Mouse (Mus musculus) frontal cortex, postnatal 25 days (tissue): Measurements from ENCODE around the gene Slc16a1.

Experiments
- DNase-seq, 2 experiments: peaks; one replicate each; pipeline ENCODE4 v3.0.0; 2022; ENCODE audit warnings: low spot score in 2 of 2

Slc16a1 gene

GRCm38 (mm10) chr3:104638403-104638779, at the start of gene Slc16a1:
Slc16a1 (plus strand) TSS chr3:104638668.
- DNase-seq, result peak; percentile 75 to 83

GRCm38 (mm10) chr3:104596451-104597134, 41.9 kb upstream of the Slc16a1 start:
- DNase-seq, result no peak

GRCm38 (mm10) chr3:104597135-104597764, 41.2 kb upstream of the Slc16a1 start:
- DNase-seq, result peak; percentile 65 to 73

- DNase-seq, result no peak
Observed at GRCm38 (mm10) chr3:104599296-104600150, 38.9 kb upstream of the Slc16a1 start.

- DNase-seq, result no peak
Observed at GRCm38 (mm10) chr3:104600691-104601090, 37.8 kb upstream of the Slc16a1 start.

- DNase-seq, result no peak
Observed at GRCm38 (mm10) chr3:104601680-104602079, 36.8 kb upstream of the Slc16a1 start.

- no peak for DNase-seq
Observed at GRCm38 (mm10) chr3:104609690-104610380, 28.6 kb upstream of the Slc16a1 start.

GRCm38 (mm10) chr3:104610453-104611230, 27.8 kb upstream of the Slc16a1 start:
- DNase-seq, result no peak

GRCm38 (mm10) chr3:104611951-104612350, 26.5 kb upstream of the Slc16a1 start:
- no peak for DNase-seq

- DNase-seq, result no peak
Observed at GRCm38 (mm10) chr3:104613102-104613501, 25.4 kb upstream of the Slc16a1 start.

GRCm38 (mm10) chr3:104614081-104614480, 24.4 kb upstream of the Slc16a1 start:
- no peak for DNase-seq

GRCm38 (mm10) chr3:104615216-104615615, 23.3 kb upstream of the Slc16a1 start:
- DNase-seq, result no peak

GRCm38 (mm10) chr3:104616155-104616554, 22.3 kb upstream of the Slc16a1 start:
- peak in 1 of 2 experiments; percentile 28 for DNase-seq

GRCm38 (mm10) chr3:104621841-104622240, 16.6 kb upstream of the Slc16a1 start:
- DNase-seq, result no peak

GRCm38 (mm10) chr3:104629810-104630209, 8.7 kb upstream of the Slc16a1 start:
- DNase-seq, result no peak

- no peak for DNase-seq
Observed at GRCm38 (mm10) chr3:104630941-104631340, 7.5 kb upstream of the Slc16a1 start.

GRCm38 (mm10) chr3:104632560-104633162, 5.8 kb upstream of the Slc16a1 start:
- DNase-seq, result no peak

- DNase-seq, result no peak
Observed at GRCm38 (mm10) chr3:104636491-104636890, 2.0 kb upstream of the Slc16a1 start.

GRCm38 (mm10) chr3:104637427-104638402, 753 bp upstream of the Slc16a1 start:
- peak in 1 of 2 experiments; percentile 29 for DNase-seq
